Mouse (Mus musculus): ENCODE measurements around the gene Sprtn. TPM values are rescaled to one million over a fixed set of nuclear protein-coding genes. Genes with fewer than 3 reads are reported as not detected.

The Sprtn gene
- total and polyA plus RNA-seq, 3 experiments = 16.0 to 26.5 (median 23.0) TPM

DNA sequence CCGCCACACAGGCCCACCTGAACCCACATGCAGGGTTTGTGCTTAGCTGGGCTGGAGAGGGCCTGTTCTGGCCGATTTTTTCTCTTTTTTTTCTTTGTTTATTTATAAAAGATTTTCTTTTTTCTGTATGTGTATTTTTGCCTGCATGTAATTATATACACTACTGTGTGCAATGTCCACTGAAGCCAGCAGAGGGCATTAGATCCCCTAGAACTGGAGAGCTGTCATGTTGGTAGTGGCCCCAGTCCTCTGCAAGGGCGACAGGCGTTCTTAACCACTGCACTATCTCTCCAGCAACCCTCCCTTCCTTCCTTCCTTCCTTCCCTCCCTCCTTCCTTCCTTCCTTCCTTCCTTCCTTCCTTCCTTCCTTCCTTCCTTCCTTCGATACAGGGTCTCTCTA lies 9.3 kb upstream of the Sprtn start:
- H3K27me3 ChIP-seq (replicated peaks) = no peaks in the 10 kb centered on the region
- H3K27ac ChIP-seq (ENCODE audit: insufficient read depth, low read depth) = no peak overlapping the region
- H3K9me3 ChIP-seq (replicated peaks; ENCODE audit: low read length) = peaks cover 8% of the 10 kb centered on the region
- no peaks in the 10 kb centered on the region for H3K79me2 ChIP-seq (replicated peaks; ENCODE audit: control insufficient read depth, extremely low read depth, insufficient read depth, poor library complexity, severe bottlenecking)
- in situ Hi-C loops (cut with MboI; ENCODE audit: low pct_ligation_motif_present, low pct_unique_long_range_greater_than_20kb, low sequenced_read_pairs) (no loop called here), dilution Hi-C loops (cut with MboI; ENCODE audit: extremely low pct_ligation_motif_present, extremely low pct_unique_long_range_greater_than_20kb, low sequenced_read_pairs) (no loop called here)
- no peak overlapping the region for H3K9ac ChIP-seq (ENCODE audit: insufficient read depth, low read depth)
- H3K4me3 ChIP-seq (replicated peaks in 1 of 3; ENCODE audit: low read depth in 2 of 3, low read length in 2 of 3, poor library complexity in 1 of 3) = no peak overlapping the region
- TF ChIP-seq ELF1 (IDR thresholded peaks at IDR 0.05; ENCODE audit: low read depth, low read length) (no peak), NELFE (IDR thresholded peaks at IDR 0.05; ENCODE audit: low read depth, low read length) (no peak), JUN (IDR thresholded peaks at IDR 0.05; ENCODE audit: insufficient read depth, low read depth, low read length) (no peak), CHD2 (IDR thresholded peaks at IDR 0.05; ENCODE audit: low read length) (no peak), MEF2A (IDR thresholded peaks at IDR 0.05; ENCODE audit: borderline replicate concordance, low read depth, low read length) (no peak), CTCF (conservative IDR thresholded peaks at IDR 0.05 in 1 of 2, IDR thresholded peaks at IDR 0.05 in 1 of 2; ENCODE audit: low read depth in 2 of 2, low read length in 2 of 2) (peak in 1 of 2 experiments; percentile 31; a peak in 1 of 4 replicates)
- H3K4me1 ChIP-seq (ENCODE audit: control insufficient read depth in 1 of 2, insufficient read depth in 2 of 2) = peaks cover 0 to 6% of the 10 kb centered on the region in 2 experiments; a peak in 1 of 4 replicates
- H3K4me2 ChIP-seq (ENCODE audit: insufficient read depth, low read depth, poor library complexity, severe bottlenecking) = no peak overlapping the region
- no peak for DNase-seq (ENCODE audit: extremely low read depth)
- peaks cover 77 to 97% of the 10 kb centered on the region in 2 experiments for H3K36me3 ChIP-seq (replicated peaks in 1 of 2; ENCODE audit: control insufficient read depth in 1 of 2, insufficient read depth in 1 of 2, low read length in 1 of 2)

- H3K9ac ChIP-seq (ENCODE audit: insufficient read depth, low read depth) = no peak overlapping the region
- DNase-seq (ENCODE audit: extremely low read depth) = no peak
- TF ChIP-seq MEF2A (IDR thresholded peaks at IDR 0.05; ENCODE audit: borderline replicate concordance, low read depth, low read length) = no peak
- no peak for TF ChIP-seq ZC3H11A (IDR thresholded peaks at IDR 0.05; ENCODE audit: low read depth, low read length)
- TF ChIP-seq MXI1 (IDR thresholded peaks at IDR 0.05; ENCODE audit: low read depth, low read length) = no peak
- TF ChIP-seq CHD2 (IDR thresholded peaks at IDR 0.05; ENCODE audit: low read length) = no peak
- TF ChIP-seq ETS1 (conservative IDR thresholded peaks at IDR 0.05; ENCODE audit: low read depth, low read length) = no peak
- TF ChIP-seq CHD1 (IDR thresholded peaks at IDR 0.05; ENCODE audit: low read depth, low read length) = no peak
- TF ChIP-seq NELFE (IDR thresholded peaks at IDR 0.05; ENCODE audit: low read depth, low read length) = no peak
- no peak for TF ChIP-seq EP300 (IDR thresholded peaks at IDR 0.05; ENCODE audit: low read length)
- no peak for TF ChIP-seq TBP (conservative IDR thresholded peaks at IDR 0.05; ENCODE audit: low read depth, low read length)
- TF ChIP-seq JUND (conservative IDR thresholded peaks at IDR 0.05; ENCODE audit: low read depth, low read length) = no peak
- no peak; the same call in 1 of the 2 replicates for TF ChIP-seq POLR2AphosphoS2 (IDR thresholded peaks at IDR 0.05; ENCODE audit: low read depth, low read length)
- TF ChIP-seq PAX5 (IDR thresholded peaks at IDR 0.05; ENCODE audit: low read length) = no peak
- no peak for TF ChIP-seq USF1 (IDR thresholded peaks at IDR 0.05; ENCODE audit: low read depth, low read length)
- no peak for TF ChIP-seq MYC (IDR thresholded peaks at IDR 0.05; ENCODE audit: low read depth, low read length)
- no peak for TF ChIP-seq ZKSCAN1 (IDR thresholded peaks at IDR 0.05; ENCODE audit: borderline replicate concordance, low read depth, low read length)
- TF ChIP-seq TCF12 (IDR thresholded peaks at IDR 0.05; ENCODE audit: low read depth, low read length) = no peak
- no peak for TF ChIP-seq KAT2A (IDR thresholded peaks at IDR 0.05; ENCODE audit: insufficient replicate concordance, low read length)
- no peak for TF ChIP-seq BHLHE40 (IDR thresholded peaks at IDR 0.05; ENCODE audit: low read depth, low read length)
- TF ChIP-seq NRF1 (IDR thresholded peaks at IDR 0.05; ENCODE audit: low read depth, low read length) = no peak
- no peak for TF ChIP-seq ZMIZ1 (IDR thresholded peaks at IDR 0.05; ENCODE audit: low read depth, low read length)
These were observed 5.1 kb upstream of the Sprtn start for GRCm38 (mm10) chr8:124892596-124892995.

More at GRCm38 (mm10) chr8:124892596-124892995, 5.1 kb upstream of the Sprtn start:
- Histone ChIP-seq H3K9me3 (replicated peaks; ENCODE audit: low read length) (peaks cover 4% of the 10 kb centered on the region), H3K36me3 (replicated peaks in 1 of 2; ENCODE audit: control insufficient read depth in 1 of 2, insufficient read depth in 1 of 2, low read length in 1 of 2) (peaks cover 51 to 84% of the 10 kb centered on the region in 2 experiments), H3K27ac (ENCODE audit: insufficient read depth, low read depth) (no peak overlapping the region), H3K4me3 (replicated peaks in 1 of 3; ENCODE audit: low read depth in 2 of 3, low read length in 2 of 3, poor library complexity in 1 of 3) (no peak overlapping the region), H3K4me1 (ENCODE audit: control insufficient read depth in 1 of 2, insufficient read depth in 2 of 2) (peaks cover 12 to 34% of the 10 kb centered on the region in 2 experiments), H3K4me2 (ENCODE audit: insufficient read depth, low read depth, poor library complexity, severe bottlenecking) (no peak overlapping the region), H3K79me2 (replicated peaks; ENCODE audit: control insufficient read depth, extremely low read depth, insufficient read depth, poor library complexity, severe bottlenecking) (peaks cover 10% of the 10 kb centered on the region), H3K27me3 (replicated peaks) (no peaks in the 10 kb centered on the region)
- in situ Hi-C loops (cut with MboI; ENCODE audit: low pct_ligation_motif_present, low pct_unique_long_range_greater_than_20kb, low sequenced_read_pairs) = no loop called here
- dilution Hi-C loops (cut with MboI; ENCODE audit: extremely low pct_ligation_motif_present, extremely low pct_unique_long_range_greater_than_20kb, low sequenced_read_pairs) = no loop called here
